Mouse (Mus musculus): ENCODE measurements at regions not wholly inside any gene's neighbourhood (a gene's known extent, or its start where the extent isn't known, plus 50 kb on each side); places are given as distances from the start of the nearest gene placed in this dataset.

DNA sequence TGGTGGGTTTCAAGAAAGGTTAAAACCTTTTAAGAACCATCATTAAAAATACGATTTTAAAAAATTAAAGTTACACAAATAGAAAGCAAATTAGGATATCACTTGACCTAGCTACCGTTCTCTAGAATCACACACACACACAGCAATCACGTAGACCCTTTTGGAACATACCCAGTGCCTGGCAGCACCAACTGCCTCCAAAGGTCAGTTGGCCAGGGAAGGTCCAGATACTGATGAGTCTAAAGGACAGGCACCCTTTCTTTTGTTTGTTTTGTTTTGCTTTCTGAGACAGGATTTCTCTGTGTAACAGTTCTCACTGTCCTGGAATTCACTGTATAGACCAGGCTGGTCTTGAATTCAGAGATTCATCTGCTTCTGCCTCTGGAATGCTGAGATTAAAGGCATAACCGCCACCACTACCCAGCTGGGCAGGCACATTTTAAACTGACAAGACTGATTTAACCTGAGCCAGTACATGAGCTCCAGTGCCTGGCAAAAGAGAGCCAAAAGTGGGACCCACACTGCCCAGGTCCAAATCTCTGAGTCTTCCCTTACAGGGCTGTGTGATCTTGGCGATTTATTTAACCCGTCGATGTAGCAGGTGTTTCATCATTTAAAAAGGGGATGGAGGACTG, 353.0 kb downstream of the Pmp22 start:
- DNase-seq (ENCODE audit: low spot score in 2 of 2): no peak

DNA sequence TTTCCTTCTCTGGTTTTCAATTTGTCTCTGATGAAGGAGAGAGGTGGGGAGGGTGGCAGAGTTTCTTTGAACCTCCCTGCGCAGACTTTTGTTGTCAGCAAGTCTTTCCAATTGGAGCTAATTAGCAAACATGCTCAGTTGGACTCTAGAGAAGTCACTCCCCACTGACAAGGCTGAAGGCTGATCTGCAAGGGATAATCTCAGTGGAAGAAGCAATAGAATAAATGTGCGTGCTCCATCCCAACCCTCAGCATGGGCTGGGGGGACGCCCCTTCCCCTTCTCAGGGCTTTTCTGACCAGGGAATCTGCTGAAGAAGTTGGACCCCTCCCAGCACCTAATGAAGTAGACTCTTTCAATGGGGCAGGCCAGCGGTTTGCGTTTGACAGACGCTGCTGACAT, 353.8 kb downstream of the Pmp22 start:
- DNase-seq (ENCODE audit: low spot score in 2 of 2): no peak

DNA sequence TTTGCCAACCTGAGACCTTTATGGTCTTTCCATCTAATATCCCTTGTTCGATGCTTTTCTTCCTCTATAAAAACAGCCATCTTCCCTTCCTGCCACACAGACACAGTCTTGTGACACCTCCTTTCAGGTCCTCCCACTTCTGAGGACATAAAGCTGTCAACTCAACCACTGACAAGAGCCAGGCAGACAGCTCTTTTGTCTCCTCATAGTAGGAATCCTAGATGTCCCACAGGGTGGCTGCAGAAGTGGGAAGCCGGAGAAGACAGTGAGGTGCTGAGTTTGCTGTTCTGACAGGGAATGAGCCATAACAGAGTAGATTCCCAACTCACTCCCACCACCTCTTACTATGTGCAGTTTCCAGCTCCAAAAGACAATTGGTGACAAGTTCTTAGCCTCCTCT, 358.4 kb downstream of the Pmp22 start:
- no peak for DNase-seq (ENCODE audit: low spot score in 2 of 2)

DNA sequence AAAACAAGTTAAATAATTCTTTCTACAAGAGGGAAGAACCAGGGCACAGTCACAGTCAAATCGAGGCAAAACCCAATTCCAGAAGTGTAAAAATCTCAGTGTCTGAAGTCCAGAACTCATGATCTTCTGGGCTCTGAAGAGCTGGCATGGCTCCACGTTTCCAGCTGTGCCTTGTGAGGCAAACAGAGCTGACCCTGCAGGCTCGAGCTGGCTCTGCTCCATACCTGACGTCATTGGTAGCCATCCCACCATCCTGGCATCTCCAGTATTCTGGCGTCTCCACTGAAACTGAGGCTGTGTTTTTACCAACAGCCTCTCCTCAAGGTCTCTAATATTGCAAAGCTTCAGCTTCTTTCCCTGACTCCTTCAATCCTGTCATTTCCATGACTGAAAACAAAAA, 373.4 kb downstream of the Pmp22 start:
- DNase-seq (ENCODE audit: low spot score in 2 of 2): no peak

DNA sequence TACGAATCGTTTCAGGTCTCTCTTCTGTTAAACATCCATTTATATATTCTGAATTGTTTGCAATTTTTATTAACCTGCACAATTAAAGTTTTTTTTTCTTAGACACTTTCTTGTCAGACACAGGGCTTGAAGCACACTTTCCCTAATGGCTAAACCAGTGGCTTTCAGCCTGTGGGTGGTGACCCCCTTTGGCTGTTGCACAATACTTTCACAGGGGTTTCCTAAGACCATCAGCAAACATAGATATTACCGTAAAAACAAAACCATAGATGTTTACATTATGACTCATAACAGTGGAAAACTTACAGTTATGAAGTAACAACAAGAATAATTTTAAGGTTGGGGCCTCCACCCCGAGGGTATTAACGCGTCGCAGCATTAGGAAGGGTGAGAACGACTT, 378.6 kb downstream of the Pmp22 start:
- DNase-seq (ENCODE audit: low spot score in 2 of 2): no peak

DNA sequence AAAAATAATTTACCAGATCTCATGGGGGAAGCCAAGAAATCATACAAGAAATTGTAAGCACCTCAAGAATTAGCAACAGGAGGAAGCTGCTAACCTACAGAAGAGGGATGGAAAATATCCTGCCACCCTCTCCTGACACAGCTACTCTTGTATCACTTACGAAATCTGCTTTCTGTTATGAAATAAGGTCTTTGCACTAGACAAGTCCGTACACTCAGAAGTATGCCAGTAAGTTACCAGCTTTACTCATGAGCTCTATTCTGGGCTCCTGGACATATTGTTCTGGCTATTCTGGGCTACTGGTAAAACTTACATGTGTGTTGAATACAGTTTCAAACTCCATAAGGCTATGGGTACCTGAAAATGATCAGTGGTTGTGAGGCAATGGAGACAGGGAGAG, 379.9 kb downstream of the Pmp22 start:
- DNase-seq (ENCODE audit: low spot score in 2 of 2): no peak

DNA sequence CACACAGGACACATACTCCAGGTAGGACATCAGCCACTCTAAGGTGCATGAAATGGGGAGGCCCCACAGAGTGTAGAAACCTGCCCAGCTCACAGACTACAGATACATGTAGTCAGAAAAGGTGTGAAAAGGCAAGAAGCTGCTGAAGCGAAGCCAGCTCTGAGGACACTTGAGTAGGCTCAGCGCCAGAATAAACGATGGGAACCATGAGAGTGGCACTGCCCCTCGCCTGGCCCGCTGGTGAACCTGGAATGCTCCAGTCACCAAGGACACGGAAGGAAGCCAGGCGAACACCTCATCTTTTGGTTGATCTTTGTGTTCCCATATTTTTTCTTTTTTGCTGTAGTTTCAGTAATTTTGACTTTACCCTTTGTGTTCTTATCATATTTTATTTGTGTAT, 381.8 kb downstream of the Pmp22 start:
- DNase-seq (ENCODE audit: low spot score in 2 of 2): no peak

DNA sequence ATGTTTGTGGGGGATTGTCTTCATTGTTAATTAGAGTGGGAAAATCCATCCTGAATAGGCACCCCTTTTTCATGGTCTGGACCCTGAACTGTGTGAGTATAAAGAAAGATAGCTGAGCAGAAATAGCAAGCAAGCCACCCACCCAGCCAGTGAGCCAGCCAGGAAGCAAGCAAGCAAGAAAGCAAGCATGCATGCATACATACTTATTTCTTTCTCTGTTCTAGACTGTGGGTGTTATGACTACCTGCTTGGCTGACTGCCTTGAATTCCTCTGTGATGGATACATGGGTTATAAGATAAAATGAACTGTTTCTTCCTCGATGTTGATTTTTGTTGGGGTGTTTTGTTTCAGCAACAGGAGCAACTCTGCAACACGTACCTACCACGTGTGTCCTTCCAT, 385.8 kb downstream of the Pmp22 start:
- DNase-seq (ENCODE audit: low spot score in 2 of 2): no peak

DNA sequence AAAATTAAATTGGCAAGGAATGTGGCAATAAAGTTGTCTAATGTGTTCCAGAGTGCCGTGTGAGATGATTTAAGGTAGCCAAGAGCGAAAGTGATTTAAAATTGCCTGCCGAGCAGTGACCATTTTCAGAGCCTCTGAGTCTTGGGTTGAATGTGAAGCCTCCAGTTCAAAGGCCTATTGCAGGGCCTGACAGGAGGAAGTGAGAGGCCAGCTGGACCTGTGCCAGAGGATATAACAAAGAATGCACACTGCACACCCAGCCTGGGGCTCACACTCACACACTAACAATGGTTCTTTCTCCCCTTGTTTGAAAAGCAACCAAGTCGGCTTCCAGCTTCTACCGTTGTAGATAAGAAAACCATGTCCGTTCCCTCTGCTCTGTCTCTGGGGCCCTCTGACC, 390.1 kb downstream of the Pmp22 start:
- DNase-seq (ENCODE audit: low spot score in 2 of 2): no peak

DNA sequence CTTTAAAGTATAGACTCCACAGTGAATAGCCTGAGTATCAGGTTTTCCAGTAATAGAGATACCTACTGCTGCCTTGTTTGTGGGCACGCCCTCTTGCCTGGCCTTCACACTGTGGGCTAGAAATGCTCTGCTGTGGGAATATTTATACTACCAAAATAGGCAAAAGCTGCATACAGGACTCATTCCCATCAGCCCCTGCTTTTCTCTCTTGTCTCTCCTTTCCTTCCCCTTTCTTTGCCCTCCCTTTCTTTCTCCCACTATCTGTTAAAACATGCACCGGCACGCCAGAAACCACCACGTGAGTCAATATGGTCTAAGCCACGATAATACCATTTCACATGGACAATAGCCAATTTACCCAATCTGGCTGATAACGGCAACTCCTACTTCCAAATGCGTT, 395.5 kb downstream of the Pmp22 start:
- DNase-seq (ENCODE audit: low spot score in 2 of 2): no peak

DNA sequence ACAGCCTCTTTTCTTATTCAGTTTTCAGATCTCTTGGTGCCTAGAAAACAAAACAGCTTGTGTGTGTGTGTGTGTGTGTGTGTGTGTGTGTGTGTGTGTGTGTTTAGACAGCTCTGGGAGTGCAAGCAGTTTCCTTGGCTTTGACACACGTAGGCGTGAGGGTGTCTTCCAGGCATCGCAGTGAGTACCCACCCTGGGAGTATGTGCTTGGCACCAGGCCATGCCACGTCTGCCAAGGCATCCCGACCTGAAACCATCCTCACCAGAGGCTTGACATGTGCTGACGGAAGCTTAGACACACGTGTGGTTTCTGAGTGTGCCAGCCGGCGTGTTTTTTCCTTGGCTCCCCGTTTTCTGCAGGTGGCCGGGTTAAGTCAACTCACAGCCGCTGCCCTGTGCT, 396.6 kb downstream of the Pmp22 start:
- DNase-seq (ENCODE audit: low spot score in 2 of 2): no peak

DNA sequence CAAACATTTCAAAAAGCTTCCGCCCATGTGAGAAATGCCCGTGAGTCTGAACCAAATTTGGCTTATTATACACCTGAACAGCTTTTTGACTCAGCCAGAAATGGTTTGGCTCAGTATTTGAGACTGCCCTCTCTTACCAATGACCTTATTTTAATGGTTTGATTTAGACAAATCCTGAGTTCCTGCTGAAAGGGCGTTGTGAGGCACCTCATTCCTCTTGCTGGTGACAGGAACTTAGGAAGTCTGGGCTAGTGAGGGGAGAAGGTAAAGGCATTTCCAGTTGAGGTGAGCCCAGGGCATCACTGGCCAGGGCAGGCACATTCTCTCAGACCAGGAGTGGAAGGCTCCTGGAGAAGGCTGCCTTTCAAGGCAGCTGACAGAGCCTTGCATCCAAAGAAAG, 396.1 kb downstream of the Hs3st3b1 start:
- DNase-seq (ENCODE audit: low spot score in 2 of 2): no peak

DNA sequence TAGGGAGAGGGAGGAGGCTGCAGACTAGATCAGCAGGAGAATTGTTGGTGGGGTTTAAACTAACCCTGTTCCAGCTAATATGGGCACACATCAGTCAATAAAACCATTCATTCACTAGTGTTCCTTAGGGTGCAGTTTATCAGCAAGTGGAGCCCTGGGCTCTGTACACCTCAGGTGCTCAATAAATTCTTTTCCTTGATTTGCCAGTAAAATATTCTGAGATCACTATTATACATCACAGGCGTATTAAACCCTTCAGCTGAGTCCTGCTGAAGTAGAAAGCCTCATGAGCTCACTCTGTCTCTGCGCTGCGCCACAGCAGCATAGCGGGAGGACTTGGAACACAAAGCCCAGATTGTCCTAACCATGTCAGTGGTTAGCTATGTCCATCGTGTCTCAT, 389.3 kb downstream of the Hs3st3b1 start:
- DNase-seq (ENCODE audit: low spot score in 2 of 2): no peak

DNA sequence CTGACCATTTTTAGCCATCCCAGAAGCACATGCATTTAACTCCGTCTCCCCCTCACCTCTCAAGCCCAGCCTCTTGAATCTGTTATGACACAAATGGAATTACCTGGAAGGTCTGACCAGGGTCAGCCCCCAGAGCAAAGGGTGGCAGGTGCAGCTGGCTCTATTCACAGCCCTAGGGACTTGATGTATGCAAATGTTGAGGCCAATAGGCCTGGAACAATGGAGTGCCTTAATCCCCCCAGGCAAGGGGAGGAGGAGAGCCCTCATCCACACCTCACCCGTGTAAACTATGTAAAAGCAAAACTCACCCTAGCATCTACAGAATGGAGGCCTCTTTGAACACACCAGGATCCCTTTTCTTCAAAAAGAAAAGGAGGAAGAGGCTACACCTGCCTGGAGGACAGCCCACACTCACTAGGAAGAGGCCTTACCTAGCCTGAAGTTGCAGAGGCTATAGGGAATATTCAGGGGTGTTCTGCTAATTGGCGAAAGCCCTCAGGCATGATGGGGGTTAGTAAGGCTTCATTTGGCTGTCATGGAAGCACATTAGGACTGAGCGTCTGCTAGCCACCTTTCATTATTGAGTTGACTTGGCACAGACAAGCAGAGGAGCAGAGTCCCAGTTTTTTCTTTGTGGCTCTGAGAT, 388.4 kb downstream of the Hs3st3b1 start:
- DNase-seq (ENCODE audit: low spot score in 2 of 2): no peak

DNA sequence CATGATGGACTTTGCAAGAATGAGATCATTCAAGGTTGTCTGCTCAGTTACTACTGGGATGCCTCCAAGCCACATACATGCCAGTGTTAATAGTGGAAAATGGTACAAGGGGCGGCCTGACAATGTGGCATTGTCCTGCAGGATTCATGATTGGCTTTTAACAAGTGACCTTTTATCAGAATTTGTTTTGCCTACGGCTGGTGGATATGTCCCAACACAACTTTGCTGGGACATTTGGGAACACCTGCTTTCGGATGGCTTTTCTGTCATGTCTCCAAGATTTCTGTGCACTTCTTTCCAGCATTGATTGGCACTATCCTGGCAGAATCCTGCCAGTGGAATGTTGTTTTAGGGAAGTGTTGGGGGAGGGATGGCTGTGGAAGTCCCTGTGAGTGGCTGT, 384.4 kb downstream of the Hs3st3b1 start:
- DNase-seq (ENCODE audit: low spot score in 2 of 2): no peak

DNA sequence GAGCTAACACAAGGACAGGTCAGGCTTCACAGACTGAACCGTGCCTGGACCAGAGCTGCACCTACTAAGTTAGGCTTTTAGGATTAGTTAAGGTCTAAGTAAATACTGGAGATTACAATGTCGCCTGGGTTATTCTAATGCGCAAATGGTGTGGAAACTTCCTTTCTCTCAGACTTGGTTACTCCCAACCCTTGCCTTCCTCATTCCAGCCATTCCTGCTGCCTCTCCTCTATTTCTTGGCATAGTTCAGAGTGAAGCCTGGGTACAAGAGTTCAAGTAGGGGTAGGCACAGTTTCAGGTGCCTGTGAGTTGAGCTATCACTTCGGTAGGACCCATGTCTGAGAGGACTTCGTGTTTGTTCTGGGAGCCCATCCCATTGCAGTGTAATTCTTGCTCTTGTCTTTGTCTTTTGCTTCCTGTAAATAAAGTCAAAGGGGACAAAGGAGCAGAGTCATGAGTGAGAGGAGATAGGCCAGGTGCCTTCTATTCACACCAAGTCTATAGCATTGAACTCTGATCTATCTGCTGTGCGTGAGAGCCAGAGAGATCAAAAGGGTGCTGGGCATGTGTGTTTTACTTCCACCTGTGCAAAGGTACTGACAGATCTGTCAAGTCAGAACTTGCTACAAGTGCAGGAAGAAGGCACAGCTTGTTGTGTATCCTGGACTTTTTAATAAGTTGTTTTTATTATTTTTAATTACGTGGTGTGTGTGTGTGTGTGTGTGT, 378.0 kb downstream of the Hs3st3b1 start:
- no peak for DNase-seq (ENCODE audit: low spot score in 2 of 2)

DNA sequence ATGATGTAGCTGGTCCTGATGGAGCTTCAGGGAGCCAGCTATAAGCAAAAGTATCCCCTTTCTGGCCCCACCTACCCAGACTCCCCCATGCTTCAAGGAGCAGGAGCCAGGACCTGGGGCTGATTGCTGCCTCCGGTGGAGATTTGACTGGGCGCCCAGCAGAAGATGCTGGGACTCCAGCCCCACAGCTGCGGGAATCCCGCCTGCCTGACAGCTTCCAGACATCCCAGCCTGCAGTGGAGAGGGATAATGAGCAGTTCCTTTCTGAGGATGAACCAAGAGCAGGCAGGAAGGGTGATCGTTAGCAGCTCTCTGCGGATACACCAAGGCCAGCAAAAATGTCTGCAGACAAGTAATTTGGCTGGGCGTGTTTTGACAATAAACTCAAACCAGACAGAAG, 376.6 kb downstream of the Hs3st3b1 start:
- DNase-seq (ENCODE audit: low spot score in 2 of 2): no peak

DNA sequence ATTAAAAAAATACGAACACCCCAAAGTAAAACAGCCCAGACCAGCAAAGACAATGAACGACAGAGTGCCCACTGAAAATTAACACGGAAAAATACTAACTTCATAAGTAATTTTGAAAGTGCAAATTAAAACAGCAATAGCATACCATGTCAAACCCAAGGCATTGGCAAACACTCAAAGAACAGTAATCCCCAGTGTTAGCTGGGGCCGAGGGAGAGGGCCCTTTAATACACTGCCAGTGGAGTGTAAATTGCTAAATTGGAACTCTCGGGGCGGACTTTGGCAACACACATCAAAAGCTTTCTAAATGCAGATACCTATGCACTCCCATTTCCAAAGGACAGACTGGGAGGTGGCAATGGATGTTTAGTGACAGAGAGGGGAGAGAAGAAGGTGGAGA, 361.6 kb downstream of the Hs3st3b1 start:
- no peak for DNase-seq (ENCODE audit: low spot score in 2 of 2)

DNA sequence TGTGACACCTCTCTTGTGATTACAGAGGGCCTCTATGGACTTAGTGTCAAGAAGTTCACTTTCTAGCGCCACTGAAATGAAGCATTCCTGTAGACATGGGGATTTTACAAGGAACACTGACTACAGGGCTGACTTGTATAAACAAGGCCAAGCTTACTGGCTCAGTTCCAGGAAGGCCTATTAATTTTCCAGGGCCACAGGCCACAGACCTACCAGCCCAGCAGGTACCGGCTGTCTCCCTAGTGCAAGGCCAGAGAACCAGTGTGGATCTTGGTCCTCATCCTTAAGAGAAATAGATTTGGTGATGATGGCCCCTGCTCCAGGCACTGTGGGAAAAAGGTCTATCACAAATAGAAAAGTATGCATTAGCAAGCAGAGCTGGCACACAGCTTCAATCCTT, 359.4 kb downstream of the Hs3st3b1 start:
- no peak for DNase-seq (ENCODE audit: low spot score in 2 of 2)

DNA sequence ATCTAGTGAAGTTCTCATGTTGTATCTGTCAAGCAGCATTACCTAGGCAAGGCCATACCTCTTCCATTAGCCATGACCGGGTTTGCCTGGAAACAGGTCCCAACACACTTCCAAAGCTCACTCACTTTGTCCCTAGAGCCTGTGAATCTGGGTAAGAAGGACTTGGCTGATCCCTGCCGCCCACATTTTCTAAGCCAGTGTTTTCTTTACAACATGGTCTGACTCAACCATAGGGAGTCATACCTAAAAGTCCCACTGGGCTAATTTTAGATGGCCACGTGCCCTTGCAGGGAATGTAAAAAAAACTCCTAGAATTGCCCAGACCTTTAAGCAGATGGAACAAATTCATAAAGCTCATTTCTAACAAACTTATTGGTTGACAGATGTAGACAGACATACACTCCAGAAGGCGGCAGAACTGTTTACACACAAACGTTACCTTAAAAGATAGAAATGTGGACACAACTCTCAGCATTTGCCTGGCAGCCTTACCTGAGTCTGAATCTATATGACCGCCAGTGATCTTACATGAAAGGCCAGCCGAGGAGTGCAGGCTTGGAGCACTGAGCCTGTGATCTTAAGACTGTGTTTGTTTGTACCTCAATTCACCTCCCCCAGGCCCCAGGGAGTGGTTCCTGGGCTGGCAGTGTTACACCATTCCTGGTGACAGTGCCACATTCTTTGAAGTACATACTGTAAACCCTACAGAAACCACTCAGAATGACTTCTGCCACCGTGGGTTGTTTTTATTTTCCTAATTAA, 356.4 kb downstream of the Hs3st3b1 start:
- DNase-seq (ENCODE audit: low spot score in 2 of 2): no peak

DNA sequence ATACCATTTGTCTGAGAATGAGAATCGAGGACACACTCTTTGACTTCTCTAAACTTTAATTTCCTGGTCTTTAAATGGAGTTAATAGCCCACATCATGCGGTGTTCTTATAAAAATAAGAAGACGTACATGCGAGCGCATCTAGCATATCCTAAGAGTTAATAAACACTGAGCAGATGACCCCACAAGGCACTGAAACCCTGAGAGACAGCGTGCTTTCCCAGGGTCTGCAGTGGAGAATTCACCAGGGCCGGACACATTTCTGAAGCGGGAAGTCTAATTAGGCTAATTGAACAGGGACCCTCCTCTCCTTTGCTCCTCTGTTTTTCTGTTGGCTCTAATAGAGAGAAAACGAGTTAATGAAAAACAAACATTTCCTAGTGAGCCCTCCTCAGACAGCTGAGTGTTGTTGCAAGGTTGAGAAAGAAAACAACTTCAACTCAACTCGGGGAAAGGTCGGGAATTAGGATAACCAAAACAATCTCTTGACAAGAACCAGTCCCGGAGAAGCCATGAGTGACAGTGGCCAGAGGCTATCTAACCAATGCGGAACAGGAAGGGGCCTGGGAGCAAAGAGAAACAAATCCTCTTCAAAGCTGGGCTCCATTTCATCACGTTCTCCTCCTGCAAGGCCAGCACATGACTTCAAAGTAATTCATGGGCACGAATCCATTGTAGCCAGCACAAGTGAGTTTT, 352.2 kb downstream of the Hs3st3b1 start:
- DNase-seq (ENCODE audit: low spot score in 2 of 2): no peak

DNA sequence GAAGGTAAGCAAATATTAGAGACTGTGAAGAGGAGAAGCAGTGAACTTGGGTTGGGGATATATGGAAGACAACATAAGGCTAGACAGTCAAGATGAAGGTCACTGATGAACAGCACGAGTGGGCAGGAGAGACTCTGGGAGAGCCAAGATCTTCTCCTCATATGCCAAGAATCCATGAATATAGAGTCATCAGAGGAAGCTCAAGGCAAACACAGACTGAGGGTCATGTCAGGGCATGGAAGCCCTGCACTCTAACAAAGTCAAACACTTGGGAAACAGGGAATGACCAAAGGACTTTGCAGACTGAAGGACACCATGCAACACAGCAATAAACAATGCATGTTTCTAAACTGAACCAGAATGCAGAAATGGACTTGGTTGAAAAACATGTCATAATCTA, 351.4 kb downstream of the Hs3st3b1 start:
- DNase-seq (ENCODE audit: low spot score in 2 of 2): no peak
